Mouse (Mus musculus) liver, adult 2 months (tissue): ENCODE data around the gene Ccdc162. TPM values are rescaled to one million over a fixed set of nuclear protein-coding genes. Genes with fewer than 3 reads are reported as not detected.

Experiments used
- DNase-seq: peaks from one replicate; pipeline ENCODE4 v3.0.0-alpha.2; 2011; ENCODE audit warnings: low read depth, low spot score; ENCODE audit errors: extremely low read depth
- H3K27ac ChIP-seq: fragments of 200-500 bp; replicated peaks from 2 replicates; pipeline ENCODE4 v1.5.1; 2012; ENCODE audit warnings: low read depth, mild to moderate bottlenecking, control low read depth, inconsistent platforms, low read length; ENCODE audit not compliant: insufficient read depth
- H3K27me3 ChIP-seq: fragments of 200-500 bp; 2 replicates; pipeline ENCODE4 v1.6.1; 2012; ENCODE audit warnings: mild to moderate bottlenecking, moderate library complexity, low read length, inconsistent platforms; ENCODE audit not compliant: control insufficient read depth, insufficient read depth
- H3K36me3 ChIP-seq: fragments of 200-500 bp; 2 replicates; pipeline ENCODE4 v1.6.1; 2012; ENCODE audit warnings: low read length, inconsistent platforms; ENCODE audit not compliant: control insufficient read depth, insufficient read depth
- H3K4me1 ChIP-seq: fragments of 200-500 bp; 2 replicates; pipeline ENCODE4 v1.6.1; 2011; ENCODE audit warnings: low read length; ENCODE audit not compliant: control insufficient read depth, insufficient read depth
- H3K4me3 ChIP-seq: fragments of 200-500 bp; 2 replicates; pipeline ENCODE4 v1.5.1; 2011; ENCODE audit warnings: low read depth, mild to moderate bottlenecking, control low read depth, low read length, moderate library complexity; ENCODE audit not compliant: insufficient read depth
- H3K79me2 ChIP-seq: fragments of 200-500 bp; 2 replicates; pipeline ENCODE4 v1.6.1; 2012; ENCODE audit warnings: inconsistent platforms, mild to moderate bottlenecking, low read length, moderate library complexity; ENCODE audit not compliant: control insufficient read depth, insufficient read depth
- H3K9ac ChIP-seq: fragments of 200-500 bp; 2 replicates; pipeline ENCODE4 v1.6.1; 2012; ENCODE audit warnings: low read depth, mild to moderate bottlenecking, control low read depth, inconsistent platforms, low read length
- CTCF ChIP-seq: fragments of 200-500 bp; IDR thresholded peaks from 2 replicates; pipeline ENCODE4 v1.5.1; 2011; ENCODE audit warnings: low read depth, low read length, control low read depth
- POLR2A ChIP-seq: fragments of 200-500 bp; IDR thresholded peaks from 2 replicates; pipeline ENCODE4 v1.6.1; 2011; ENCODE audit warnings: low read length, control low read depth; ENCODE audit not compliant: insufficient read depth; ENCODE audit errors: extremely low read depth
- whole genome bisulfite sequencing: fragments of 180-500 bp; shearing (Covaris S2); methylation state at CpG from one replicate; pipeline ENCODE4 v1.1.7; 2018; 5-methylcytosine and 5-hydroxymethylcytosine counted together
- polyA plus RNA-seq: library from polyadenylated mRNA; depleted of rRNA; stranded (reverse); fragments of >200 nt; gene quantifications from 2 replicates; pipeline ENCODE4 v1.2.3, GENCODE M21; 2012
- total RNA-seq: library from RNA; depleted of rRNA; stranded (reverse); fragments of >200 nt; gene quantifications from 2 replicates; pipeline ENCODE4 v1.2.3, GENCODE M21; 2014

The Ccdc162 gene
- total and polyA plus RNA-seq, 2 experiments, result 6.0 to 10.3 TPM

DNA sequence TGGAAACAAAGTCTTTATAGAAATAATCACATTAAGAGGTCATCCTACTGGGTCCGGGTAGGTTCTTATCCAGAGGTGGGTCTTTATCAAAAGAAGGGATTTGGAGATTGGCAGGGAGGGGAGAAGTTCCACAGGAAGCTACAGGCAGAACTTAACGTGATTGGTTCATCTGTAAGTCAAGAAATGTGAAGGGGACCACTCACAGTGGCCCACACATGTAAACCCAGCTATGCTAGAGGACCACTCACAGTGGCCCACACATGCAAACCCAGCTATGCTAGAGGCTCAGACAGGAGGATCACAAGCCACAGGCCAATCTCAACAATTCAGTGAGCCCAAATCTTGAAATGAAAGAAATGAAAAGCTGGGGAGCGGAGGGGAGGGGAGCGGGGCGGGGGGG, 67.2 kb downstream of the Ccdc162 start:
- no peak for TF ChIP-seq CTCF
- no peak for TF ChIP-seq POLR2A

DNA sequence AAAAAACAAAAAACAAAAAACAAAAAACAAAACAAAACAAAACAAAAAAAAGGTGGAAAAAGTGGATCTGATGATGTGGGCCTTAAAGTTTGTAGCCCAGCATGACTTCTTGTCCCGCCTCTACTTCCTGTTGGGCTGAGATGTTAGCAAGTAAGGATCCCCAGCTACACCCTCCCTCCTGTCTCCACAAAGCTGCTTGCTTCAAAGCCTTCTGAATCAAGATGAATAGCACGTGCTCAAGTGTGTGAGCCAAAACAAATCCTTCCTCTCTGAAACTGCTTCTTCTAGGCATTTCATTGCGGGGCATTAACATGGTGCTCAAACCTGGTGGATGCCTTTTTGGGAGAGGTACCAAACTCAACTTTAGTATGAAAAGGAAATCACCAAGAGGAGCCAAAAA, 77.7 kb downstream of the Ccdc162 start:
- 87% methylated on average over 3 of the region's 3 CpGs for WGBS
- H3K9ac ChIP-seq, result no peak overlapping the region
- no peaks in the 10 kb centered on the region for H3K27me3 ChIP-seq
- no peaks in the 10 kb centered on the region for H3K36me3 ChIP-seq
- DNase-seq, result no peak
- H3K4me3 ChIP-seq, result no peak overlapping the region
- H3K27ac ChIP-seq, result no peak overlapping the region
- peaks cover 4% of the 10 kb centered on the region; the same call in 1 of the 2 replicates for H3K4me1 ChIP-seq
- no peaks in the 10 kb centered on the region for H3K79me2 ChIP-seq
- TF ChIP-seq POLR2A (no peak), CTCF (no peak)

More for the DNA sequence above, 67.2 kb downstream of the Ccdc162 start:
- no peak overlapping the region for H3K9ac ChIP-seq
- WGBS, result 78% methylated on average over 5 of the region's 5 CpGs
- no peak overlapping the region for H3K27ac ChIP-seq
- DNase-seq, result no peak
- no peaks in the 10 kb centered on the region; the same call in 1 of the 2 replicates for H3K4me1 ChIP-seq
- H3K4me3 ChIP-seq, result no peak overlapping the region
- H3K27me3 ChIP-seq, result no peaks in the 10 kb centered on the region
- no peaks in the 10 kb centered on the region for H3K79me2 ChIP-seq
- no peaks in the 10 kb centered on the region for H3K36me3 ChIP-seq

DNA sequence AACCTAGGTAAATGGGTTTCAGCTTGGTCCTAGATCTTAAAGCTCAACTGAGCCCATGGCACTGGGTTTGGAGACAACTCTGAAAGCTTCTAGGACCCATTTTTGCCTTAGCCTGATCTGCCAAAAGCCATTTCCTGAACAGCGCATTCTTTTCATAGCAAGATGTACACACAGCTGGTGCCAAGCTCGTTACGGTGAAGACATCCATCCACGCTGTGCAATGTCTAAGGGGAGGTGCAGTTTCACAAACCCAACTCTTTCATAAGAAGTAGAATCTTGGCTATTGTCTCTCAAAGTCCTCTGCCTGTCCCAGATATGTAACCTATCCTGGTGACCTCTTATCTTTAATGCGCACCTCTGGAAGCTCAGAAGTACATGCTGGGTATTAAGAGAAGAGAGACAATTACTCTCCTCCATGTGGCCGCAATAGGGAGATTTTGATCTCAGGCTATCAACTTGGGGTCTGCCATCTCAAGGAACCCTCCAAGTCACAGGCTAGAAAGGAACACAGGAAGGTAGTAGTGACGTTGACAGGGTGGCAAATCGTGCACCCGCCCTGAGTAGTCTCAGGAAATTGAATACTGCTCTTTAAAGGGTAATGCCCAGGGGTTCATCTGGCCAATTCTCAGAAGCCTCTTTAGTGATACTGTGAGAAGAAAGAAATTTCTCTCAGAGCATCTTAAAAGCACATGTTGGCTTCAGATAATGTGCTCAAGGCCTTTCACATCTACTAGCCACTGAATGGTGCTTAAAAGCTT, 81.0 kb downstream of the Ccdc162 start:
- Histone ChIP-seq H3K4me1 (peaks cover 4% of the 10 kb centered on the region; the same call in 1 of the 2 replicates), H3K9ac (no peak overlapping the region), H3K4me3 (no peak overlapping the region), H3K27me3 (no peaks in the 10 kb centered on the region), H3K36me3 (no peaks in the 10 kb centered on the region), H3K79me2 (no peaks in the 10 kb centered on the region), H3K27ac (no peak overlapping the region)
- peak; percentile 21 for DNase-seq
- no peak for TF ChIP-seq CTCF
- TF ChIP-seq POLR2A, result no peak
- 82% methylated on average over 9 of the region's 9 CpGs for WGBS

GRCm38 (mm10) chr10:41633801-41634200, 82.6 kb downstream of the Ccdc162 start:
- H3K4me1 ChIP-seq, result peaks cover 6% of the 10 kb centered on the region; the same call in 1 of the 2 replicates
- H3K9ac ChIP-seq, result no peak overlapping the region
- no peak overlapping the region for H3K4me3 ChIP-seq
- 86% methylated on average over 11 of the region's 11 CpGs for WGBS
- H3K27me3 ChIP-seq, result no peaks in the 10 kb centered on the region
- H3K36me3 ChIP-seq, result no peaks in the 10 kb centered on the region
- DNase-seq, result peak; percentile 15
- no peaks in the 10 kb centered on the region for H3K79me2 ChIP-seq
- TF ChIP-seq POLR2A (no peak), CTCF (no peak)
- no peak overlapping the region for H3K27ac ChIP-seq

- WGBS, result 100% methylated on average over 1 of the region's 1 CpGs
- H3K27ac ChIP-seq, result no peak overlapping the region
- H3K79me2 ChIP-seq, result no peaks in the 10 kb centered on the region
- TF ChIP-seq POLR2A (no peak), CTCF (peak; percentile 35; the same call in 1 of the 2 replicates)
- H3K27me3 ChIP-seq, result no peaks in the 10 kb centered on the region
- peaks cover 6% of the 10 kb centered on the region; the same call in 1 of the 2 replicates for H3K4me1 ChIP-seq
- H3K4me3 ChIP-seq, result no peak overlapping the region
- no peaks in the 10 kb centered on the region for H3K36me3 ChIP-seq
- no peak for DNase-seq
- no peak overlapping the region for H3K9ac ChIP-seq
Observed at GRCm38 (mm10) chr10:41632062-41632461, 84.4 kb downstream of the Ccdc162 start.

GRCm38 (mm10) chr10:41626996-41627395, 89.4 kb downstream of the Ccdc162 start:
- WGBS, result 77% methylated on average over 3 of the region's 3 CpGs
- no peaks in the 10 kb centered on the region for H3K27me3 ChIP-seq
- H3K4me3 ChIP-seq, result no peak overlapping the region
- no peak overlapping the region for H3K27ac ChIP-seq
- no peaks in the 10 kb centered on the region for H3K36me3 ChIP-seq
- no peaks in the 10 kb centered on the region for H3K79me2 ChIP-seq
- TF ChIP-seq CTCF (no peak), POLR2A (no peak)
- H3K9ac ChIP-seq, result no peak overlapping the region
- H3K4me1 ChIP-seq, result 0 out of 2 replicates have a peak, but pooled peaks cover 2% of the 10 kb centered on the region
- no peak for DNase-seq
